Mouse (Mus musculus): ENCODE measurements around the gene Kmt5b. TPM values are rescaled to one million over a fixed set of nuclear protein-coding genes. Genes with fewer than 3 reads are reported as not detected.

Gene Kmt5b
- total RNA-seq, 1 experiment from 2014 or later: 75.9 TPM

Other genes starting within 250 kb of the Kmt5b start
- 112 and 119 TPM in 2 replicates for gene Ppp6r3, start 191.7 kb upstream of the Kmt5b start, total RNA-seq (2021)
- gene Lrp5, start 80.9 kb upstream of the Kmt5b start, total RNA-seq (2021): 97.9 and 117 TPM in 2 replicates
- gene 1810055G02Rik, start 59.1 kb upstream of the Kmt5b start, total RNA-seq (2021): 21.2 and 30.4 TPM in 2 replicates
- gene Chka, start 84.4 kb downstream of the Kmt5b start, total RNA-seq (2021): 72.2 and 82.8 TPM in 2 replicates
- gene Tcirg1, start 139.7 kb downstream of the Kmt5b start, total RNA-seq (2021): 83.9 and 87.0 TPM in 2 replicates
- gene Ndufs8, start 145.4 kb downstream of the Kmt5b start, total RNA-seq (2021): 338 and 341 TPM in 2 replicates
- 131 and 209 TPM in 2 replicates for gene Aldh3b1, start 162.4 kb downstream of the Kmt5b start, total RNA-seq (2021)
- 46.5 and 69.6 TPM in 2 replicates for gene Unc93b1, start 167.8 kb downstream of the Kmt5b start, total RNA-seq (2021)
- gene Aldh3b3, start 191.2 kb downstream of the Kmt5b start, total RNA-seq (2021): 0.48 and 1.3 TPM in 2 replicates
- gene Aldh3b2, start 204.9 kb downstream of the Kmt5b start, total RNA-seq (2021): 10.0 and 11.6 TPM in 2 replicates
- gene Acy3, start 219.1 kb downstream of the Kmt5b start, total RNA-seq (2021): 18.5 and 27.6 TPM in 2 replicates
- not detected in 2 replicates for gene Tbx10, start 225.3 kb downstream of the Kmt5b start, total RNA-seq (2021)
- gene Nudt8, start 233.2 kb downstream of the Kmt5b start, total RNA-seq (2021): 18.7 and 24.8 TPM in 2 replicates
- 1.3 and 1.7 TPM in 2 replicates for gene Gm49405, start 233.2 kb downstream of the Kmt5b start, total RNA-seq (2021)
- gene Doc2g, start 235.9 kb downstream of the Kmt5b start, total RNA-seq (2021): 0.76 and 2.4 TPM in 2 replicates
- 244 and 297 TPM in 2 replicates for gene Ndufv1, start 245.4 kb downstream of the Kmt5b start, total RNA-seq (2021)